Mouse (Mus musculus) ES-Bruce4 (cell line): ENCODE measurements around the gene Gtf2b. TPM values are rescaled to one million over a fixed set of nuclear protein-coding genes. Genes with fewer than 3 reads are reported as not detected.

ENCODE experiments used
- H3K27ac ChIP-seq: 2 replicates; pipeline ENCODE4 v1.5.1; 2012; ENCODE audit warnings: low read length, inconsistent platforms; ENCODE audit not compliant: insufficient read depth
- H3K27me3 ChIP-seq: 2 replicates; pipeline ENCODE4 v1.6.1; 2012; ENCODE audit warnings: mild to moderate bottlenecking, low read length, inconsistent platforms; ENCODE audit not compliant: control insufficient read depth, poor library complexity, insufficient read depth, severe bottlenecking
- H3K36me3 ChIP-seq: 2 replicates; pipeline ENCODE4 v1.6.1; 2012; ENCODE audit warnings: inconsistent platforms, mild to moderate bottlenecking, low read length, moderate library complexity; ENCODE audit not compliant: control insufficient read depth, poor library complexity, insufficient read depth, severe bottlenecking
- H3K4me1 ChIP-seq: one replicate; pipeline ENCODE4 v1.8.1; 2011; ENCODE audit warnings: low read length; ENCODE audit not compliant: control insufficient read depth, insufficient read depth
- H3K4me3 ChIP-seq: 2 replicates; pipeline ENCODE4 v1.5.1; 2011; ENCODE audit warnings: low read depth, mild to moderate bottlenecking, low read length
- H3K9ac ChIP-seq: 2 replicates; pipeline ENCODE4 v1.6.1; 2012; ENCODE audit warnings: low read depth, mild to moderate bottlenecking, inconsistent platforms; ENCODE audit not compliant: poor library complexity, severe bottlenecking
- H3K9me3 ChIP-seq: replicated peaks from 2 replicates; pipeline ENCODE4 v1.6.1; 2012; ENCODE audit warnings: mild to moderate bottlenecking, low read length, inconsistent platforms; ENCODE audit not compliant: control insufficient read depth, poor library complexity, insufficient read depth, severe bottlenecking
- CTCF ChIP-seq: IDR thresholded peaks from one replicate; pipeline ENCODE4 v1.8.1; 2011; ENCODE audit warnings: low read depth, low read length
- EP300 ChIP-seq: IDR thresholded peaks from 2 replicates; pipeline ENCODE4 v1.6.1; 2011; ENCODE audit warnings: low read depth, low read length; ENCODE audit not compliant: insufficient read depth
- POLR2A ChIP-seq: IDR thresholded peaks from one replicate; pipeline ENCODE4 v1.8.1; 2011; ENCODE audit warnings: low read length; ENCODE audit not compliant: insufficient read depth
- polyA plus RNA-seq: library from polyadenylated mRNA; stranded (reverse); fragments of >200 nt; gene quantifications from 2 replicates; pipeline ENCODE4 v1.2.4, GENCODE M21; 2011; ENCODE audit warnings: low read depth; ENCODE audit not compliant: missing spikeins, insufficient read depth, insufficient read length

The Gtf2b gene
- polyA plus RNA-seq, 1 experiment, result 47.1 TPM

GRCm38 (mm10) chr3:142743973-142744898 lies 20.6 kb upstream of the Gtf2b start:
- no peaks in the 10 kb centered on the region for H3K27me3 ChIP-seq
- 0 out of 2 replicates have a peak overlapping the region, but pooled peaks have one; percentile 14 for H3K4me3 ChIP-seq
- no peak overlapping the region for H3K27ac ChIP-seq
- H3K9me3 ChIP-seq, result no peaks in the 10 kb centered on the region
- TF ChIP-seq POLR2A, result no peak
- no peak for TF ChIP-seq EP300
- TF ChIP-seq CTCF, result peak; percentile 70
- H3K9ac ChIP-seq, result no peak overlapping the region
- no peaks in the 10 kb centered on the region for H3K36me3 ChIP-seq
- H3K4me1 ChIP-seq, result no peaks in the 10 kb centered on the region

GRCm38 (mm10) chr3:142745076-142745475 lies 19.8 kb upstream of the Gtf2b start:
- no peak overlapping the region for H3K9ac ChIP-seq
- no peak for TF ChIP-seq CTCF
- no peak for TF ChIP-seq POLR2A
- H3K9me3 ChIP-seq, result no peaks in the 10 kb centered on the region
- H3K4me1 ChIP-seq, result no peaks in the 10 kb centered on the region
- no peaks in the 10 kb centered on the region for H3K27me3 ChIP-seq
- no peak overlapping the region for H3K4me3 ChIP-seq
- no peak overlapping the region for H3K27ac ChIP-seq
- H3K36me3 ChIP-seq, result no peaks in the 10 kb centered on the region

- H3K36me3 ChIP-seq, result no peaks in the 10 kb centered on the region
- H3K27ac ChIP-seq, result no peak overlapping the region
- no peak for TF ChIP-seq POLR2A
- no peak for TF ChIP-seq CTCF
- no peak for TF ChIP-seq EP300
- H3K9me3 ChIP-seq, result no peaks in the 10 kb centered on the region
- H3K9ac ChIP-seq, result no peak overlapping the region
- no peaks in the 10 kb centered on the region for H3K27me3 ChIP-seq
- H3K4me1 ChIP-seq, result no peaks in the 10 kb centered on the region
- H3K4me3 ChIP-seq, result no peak overlapping the region
Observed at GRCm38 (mm10) chr3:142747673-142748072, 17.2 kb upstream of the Gtf2b start.

GRCm38 (mm10) chr3:142749131-142749530 lies 15.7 kb upstream of the Gtf2b start:
- no peaks in the 10 kb centered on the region for H3K27me3 ChIP-seq
- H3K9me3 ChIP-seq, result no peaks in the 10 kb centered on the region
- TF ChIP-seq CTCF (no peak), POLR2A (no peak), EP300 (no peak)

GRCm38 (mm10) chr3:142755132-142755867 lies 9.5 kb upstream of the Gtf2b start:
- TF ChIP-seq POLR2A (no peak), EP300 (no peak), CTCF (no peak)
- no peaks in the 10 kb centered on the region for H3K36me3 ChIP-seq
- no peak overlapping the region for H3K4me3 ChIP-seq
- H3K4me1 ChIP-seq, result no peaks in the 10 kb centered on the region
- no peaks in the 10 kb centered on the region for H3K9me3 ChIP-seq
- no peak overlapping the region for H3K9ac ChIP-seq
- H3K27me3 ChIP-seq, result no peaks in the 10 kb centered on the region; the same call in 1 of the 2 replicates
- no peak overlapping the region for H3K27ac ChIP-seq

More at GRCm38 (mm10) chr3:142749131-142749530, 15.7 kb upstream of the Gtf2b start:
- Histone ChIP-seq H3K9ac (no peak overlapping the region), H3K36me3 (no peaks in the 10 kb centered on the region), H3K4me1 (no peaks in the 10 kb centered on the region), H3K27ac (no peak overlapping the region), H3K4me3 (no peak overlapping the region)
